Comparison of ENCODE assay signal across 8 mouse cellular contexts in the genomic region with DNA sequence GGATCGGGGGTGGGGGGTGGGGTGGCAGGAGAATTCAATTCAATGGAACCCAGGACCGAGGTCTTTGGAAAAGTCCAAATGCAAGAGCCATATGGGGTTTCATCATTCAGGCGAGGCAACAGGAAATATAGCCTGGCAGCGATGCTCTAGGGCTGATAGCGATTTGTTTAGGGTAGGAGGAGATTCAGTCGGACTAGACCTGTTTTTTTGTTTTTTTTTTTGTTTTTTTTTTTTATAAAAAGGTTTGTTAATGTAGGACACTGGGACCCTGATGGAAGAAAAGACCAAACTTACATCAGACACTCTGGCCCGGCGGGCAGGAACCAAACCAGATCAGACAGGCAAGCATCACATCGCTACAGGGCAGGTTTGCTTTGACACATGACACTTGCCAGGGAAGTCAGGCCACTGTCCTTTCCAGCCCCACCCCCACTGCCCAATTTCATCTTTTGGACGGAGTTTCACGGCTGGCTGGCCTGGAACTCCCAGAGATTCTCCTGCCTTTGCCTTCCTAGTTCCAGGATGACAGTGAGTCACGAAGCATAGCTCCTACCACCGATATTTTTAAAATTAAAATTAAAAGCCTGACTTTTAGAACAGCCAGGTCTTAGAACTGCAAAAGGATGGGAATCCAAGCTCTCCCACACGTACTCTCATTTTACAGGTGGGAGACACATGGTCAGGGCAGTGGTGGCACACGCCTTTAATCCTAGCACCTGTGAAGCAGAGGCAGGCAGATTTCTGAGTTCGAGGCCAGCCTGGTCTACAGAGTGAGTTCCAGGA. TPM values are rescaled to one million over a fixed set of nuclear protein-coding genes. Genes with fewer than 3 reads are reported as not detected.
DNase-seq lines count a peak whose midpoint lies in the region; ATAC-seq and TF ChIP-seq lines count a peak whose summit lies in the region.

No protein-coding gene starts in this region.

- H3K36me3 ChIP-seq in heart, adult 2 months (ENCODE audit: control insufficient read depth, insufficient read depth, low read length): peaks cover 9% of the 10 kb centered on the region
- H3K36me3 ChIP-seq in forebrain, embryonic 12.5 days (replicated peaks): 0 out of 2 replicates have a peak, but pooled peaks cover 4% of the 10 kb centered on the region
- no peaks in the 10 kb centered on the region; the same call in 1 of the 2 replicates for H3K36me3 ChIP-seq in kidney, embryonic 15.5 days
- H3K36me3 ChIP-seq in midbrain, embryonic 15.5 days (replicated peaks): no peaks in the 10 kb centered on the region

- peak overlapping the region; percentile 45 for H3K9ac ChIP-seq in heart, adult 2 months (ENCODE audit: low read depth, low read length)
- H3K9ac ChIP-seq in forebrain, embryonic 12.5 days: peak overlapping the region; percentile 98
- peak overlapping the region; percentile 57; the same call in 1 of the 2 replicates for H3K9ac ChIP-seq in kidney, embryonic 15.5 days
- H3K9ac ChIP-seq in midbrain, embryonic 15.5 days: peak overlapping the region; percentile 71

- WGBS in heart, adult 2 months: 37% methylated on average over 16 of the region's 16 CpGs
- 22% methylated on average over 16 of the region's 16 CpGs for WGBS in forebrain, embryonic 12.5 days
- 20% methylated on average over 16 of the region's 16 CpGs for WGBS in kidney, embryonic 15.5 days
- WGBS in midbrain, embryonic 15.5 days: 22% methylated on average over 16 of the region's 16 CpGs

- peaks cover 3% of the 10 kb centered on the region; the same call in 1 of the 2 replicates for H3K79me2 ChIP-seq in heart, adult 2 months (replicated peaks; ENCODE audit: control insufficient read depth, insufficient read depth, low read length)

- H3K9me3 ChIP-seq in forebrain, embryonic 12.5 days: no peaks in the 10 kb centered on the region
- H3K9me3 ChIP-seq in kidney, embryonic 15.5 days (replicated peaks): no peaks in the 10 kb centered on the region
- H3K9me3 ChIP-seq in midbrain, embryonic 15.5 days: no peaks in the 10 kb centered on the region

- no peak for TF ChIP-seq POLR2A in heart, adult 2 months (IDR thresholded peaks at IDR 0.05; ENCODE audit: insufficient read depth, low read depth, low read length)

- no peak for TF ChIP-seq CTCF in heart, adult 2 months (IDR thresholded peaks at IDR 0.05)

- intact Hi-C loops in heart, adult 2 months (cut with DNase I): loop anchor here (1.0 to 5.0 kb wide), 3 partner anchors 17 to 39 kb away; no protein-coding TSS in a partner anchor

- ATAC-seq in forebrain, embryonic 12.5 days (ENCODE audit: low FRiP score): no peak
- ATAC-seq in kidney, embryonic 15.5 days (replicated peaks; ENCODE audit: low FRiP score): no peak
- no peak for ATAC-seq in midbrain, embryonic 15.5 days (replicated peaks)
- no peak for ATAC-seq in erythroblast, adult 5-6 weeks (replicated peaks; ENCODE audit: low FRiP score, poor library complexity, severe bottlenecking)

- peaks cover 12% of the 10 kb centered on the region for H3K4me1 ChIP-seq in heart, adult 2 months (ENCODE audit: control insufficient read depth, insufficient read depth, low read length)
- peaks cover 53% of the 10 kb centered on the region for H3K4me1 ChIP-seq in forebrain, embryonic 12.5 days
- peaks cover 58% of the 10 kb centered on the region for H3K4me1 ChIP-seq in kidney, embryonic 15.5 days
- H3K4me1 ChIP-seq in midbrain, embryonic 15.5 days: peaks cover 47% of the 10 kb centered on the region

- H3K27ac ChIP-seq in heart, adult 2 months: peak overlapping the region; percentile 97
- H3K27ac ChIP-seq in forebrain, embryonic 12.5 days: peak overlapping the region; percentile 96
- peak overlapping the region; percentile 83; the same call in 1 of the 2 replicates for H3K27ac ChIP-seq in kidney, embryonic 15.5 days
- peak overlapping the region; percentile 95 for H3K27ac ChIP-seq in midbrain, embryonic 15.5 days

- peak overlapping the region; percentile 86 for H3K4me2 ChIP-seq in forebrain, embryonic 12.5 days
- peak overlapping the region; percentile 90 for H3K4me2 ChIP-seq in kidney, embryonic 15.5 days
- H3K4me2 ChIP-seq in midbrain, embryonic 15.5 days: peak overlapping the region; percentile 92

- peak; percentile 51 to 63 for DNase-seq in heart, adult 2 months
- no peak for DNase-seq in heart, postnatal 4 days
- peak; percentile 60 for DNase-seq in NIH3T3 (ENCODE audit: low read depth)
- no peak for DNase-seq in layer of hippocampus, postnatal 36 days

- no peaks in the 10 kb centered on the region for H3K27me3 ChIP-seq in heart, adult 2 months (ENCODE audit: control insufficient read depth, insufficient read depth, low read length)
- H3K27me3 ChIP-seq in forebrain, embryonic 12.5 days: no peaks in the 10 kb centered on the region
- H3K27me3 ChIP-seq in kidney, embryonic 15.5 days: no peaks in the 10 kb centered on the region
- H3K27me3 ChIP-seq in midbrain, embryonic 15.5 days (replicated peaks): no peaks in the 10 kb centered on the region

- 0 out of 2 replicates have a peak, but pooled peaks have one; percentile 18 for TF ChIP-seq EP300 in heart, adult 2 months (IDR thresholded peaks at IDR 0.05; ENCODE audit: insufficient read depth, low read depth, low read length)

- H3K4me3 ChIP-seq in heart, adult 2 months: peak overlapping the region; percentile 78
- H3K4me3 ChIP-seq in forebrain, embryonic 12.5 days (replicated peaks): peak overlapping the region; percentile 79
- H3K4me3 ChIP-seq in kidney, embryonic 15.5 days (replicated peaks): peak overlapping the region; percentile 72
- H3K4me3 ChIP-seq in midbrain, embryonic 15.5 days: peak overlapping the region; percentile 75

RNA-seq across cellular contexts. Expression of a gene that starts 1.3 kb away (rescaled TPM):
- total RNA-seq in heart, adult 2 months (2021): 100 to 1,000 TPM in 1 of 2 experiments, 10 to 100 TPM in 1; 70.7 to 219 TPM
- polyA plus RNA-seq in heart, adult 2 months (2012; rRNA removed): 48.0 and 55.5 TPM in 2 replicates
- 10 to 100 TPM; 31.4 to 36.9 TPM for total RNA-seq in heart, postnatal 4 days (2021)
- polyA plus RNA-seq in forebrain, embryonic 12.5 days (2016; fragmentation: Nextera tagmentation; extraction: Ambion mirVana): 58.9 and 61.6 TPM in 2 replicates
- 31.0 and 36.3 TPM in 2 replicates for polyA plus RNA-seq in kidney, embryonic 15.5 days (2015; fragmentation: Nextera tagmentation; extraction: Ambion mirVana)
- 52.6 and 59.4 TPM in 2 replicates for polyA plus RNA-seq in midbrain, embryonic 15.5 days (2015; fragmentation: Nextera tagmentation; extraction: Ambion mirVana)
- 1.7 TPM in 1 of 2 replicates, not detected in the other for total RNA-seq in erythroblast, adult 5-6 weeks (2015; ENCODE audit: low replicate concordance)
- total RNA-seq in erythroblast, adult 5-6 weeks (2017; ENCODE audit: low replicate concordance): 0.17 and 0.84 TPM in 2 replicates
- total RNA-seq in layer of hippocampus, postnatal 36 days (2021): 10 to 100 TPM; 89.5 to 96.2 TPM

RNA-seq across cellular contexts. Expression of a gene that starts 49.6 kb away (rescaled TPM):
- 10 to 100 TPM; 20.5 to 24.1 TPM for total RNA-seq in heart, adult 2 months (2021)
- polyA plus RNA-seq in heart, adult 2 months (2012; rRNA removed): 22.5 and 36.6 TPM in 2 replicates
- 10 to 100 TPM; 20.2 to 22.0 TPM for total RNA-seq in heart, postnatal 4 days (2021)
- polyA plus RNA-seq in forebrain, embryonic 12.5 days (2016; fragmentation: Nextera tagmentation; extraction: Ambion mirVana): 38.5 and 38.6 TPM in 2 replicates
- 48.7 and 50.6 TPM in 2 replicates for polyA plus RNA-seq in kidney, embryonic 15.5 days (2015; fragmentation: Nextera tagmentation; extraction: Ambion mirVana)
- 47.4 and 48.7 TPM in 2 replicates for polyA plus RNA-seq in midbrain, embryonic 15.5 days (2015; fragmentation: Nextera tagmentation; extraction: Ambion mirVana)
- total RNA-seq in erythroblast, adult 5-6 weeks (2015; ENCODE audit: low replicate concordance): 11.3 and 13.1 TPM in 2 replicates
- total RNA-seq in erythroblast, adult 5-6 weeks (2017; ENCODE audit: low replicate concordance): 9.6 and 10.0 TPM in 2 replicates
- total RNA-seq in layer of hippocampus, postnatal 36 days (2021): 10 to 100 TPM; 14.3 to 18.1 TPM

RNA-seq across cellular contexts. Expression of a gene that starts 50.0 kb away (rescaled TPM):
- total RNA-seq in heart, adult 2 months (2021): 10 to 100 TPM; 58.6 to 70.1 TPM
- 90.3 and 103 TPM in 2 replicates for polyA plus RNA-seq in heart, adult 2 months (2012; rRNA removed)
- 10 to 100 TPM; 70.5 to 73.5 TPM for total RNA-seq in heart, postnatal 4 days (2021)
- polyA plus RNA-seq in forebrain, embryonic 12.5 days (2016; fragmentation: Nextera tagmentation; extraction: Ambion mirVana): 100 and 106 TPM in 2 replicates
- polyA plus RNA-seq in kidney, embryonic 15.5 days (2015; fragmentation: Nextera tagmentation; extraction: Ambion mirVana): 102 and 107 TPM in 2 replicates
- polyA plus RNA-seq in midbrain, embryonic 15.5 days (2015; fragmentation: Nextera tagmentation; extraction: Ambion mirVana): 106 and 109 TPM in 2 replicates
- 16.3 and 21.3 TPM in 2 replicates for total RNA-seq in erythroblast, adult 5-6 weeks (2015; ENCODE audit: low replicate concordance)
- 23.4 and 27.5 TPM in 2 replicates for total RNA-seq in erythroblast, adult 5-6 weeks (2017; ENCODE audit: low replicate concordance)
- 10 to 100 TPM; 69.8 to 71.1 TPM for total RNA-seq in layer of hippocampus, postnatal 36 days (2021)

Comparison
In these comparisons a context has a peak if more than half of its experiments do, and no peak if none do; other contexts are left out.
1. DNase-seq: peak in heart, adult 2 months (2 of 2) and NIH3T3 (single experiment); none in heart, postnatal 4 days (single experiment) and layer of hippocampus, postnatal 36 days (0 of 2).
2. H3K9ac ChIP-seq: peak in every context shown above with its lines; median percentile 98 in forebrain, embryonic 12.5 days; 71 in midbrain, embryonic 15.5 days; 57 in kidney, embryonic 15.5 days; 45 in heart, adult 2 months.
3. RNA of a gene that starts 1.3 kb away (total RNA-seq): 70.7 to 219 TPM in heart, adult 2 months, 89.5 to 96.2 TPM in layer of hippocampus, postnatal 36 days and 31.4 to 36.9 TPM in heart, postnatal 4 days; 0.17 to 1.7 TPM in erythroblast, adult 5-6 weeks; every median in the first group is over 10 times any median in the second.
4. Peak in every context shown above with its lines, with median percentiles within 50 percentile points of each other: H3K27ac ChIP-seq, H3K4me3 ChIP-seq and H3K4me2 ChIP-seq.